Mouse (Mus musculus) fibroblast of lung, adult 2 months (primary cell): Measurements from ENCODE around the gene Fcho1.
A peak's percentile ranks its signal among the peaks of the same experiment; 100 is the strongest.
"Not testable (repeated sequence)": the region's sequence is repeated elsewhere in the genome, so short reads cannot be mapped to it uniquely, and the experiment has no call there.

Experiments used
- DNase-seq: peaks from one replicate; pipeline ENCODE4 v3.0.0-alpha.2; 2011; ENCODE audit warnings: low read depth

Gene Fcho1

GRCm38 (mm10) chr8:71717096-71717495 lies 8.4 kb downstream of the Fcho1 start:
- no peak for DNase-seq

- DNase-seq, result no peak
Measured at GRCm38 (mm10) chr8:71716561-71717053, 8.9 kb downstream of the Fcho1 start.

GRCm38 (mm10) chr8:71715531-71715930 lies 10.0 kb downstream of the Fcho1 start:
- no peak for DNase-seq

- DNase-seq, result no peak
Measured at GRCm38 (mm10) chr8:71711574-71711973, 13.9 kb downstream of the Fcho1 start.

GRCm38 (mm10) chr8:71709800-71710446 lies 15.6 kb downstream of the Fcho1 start:
- DNase-seq, result no peak

GRCm38 (mm10) chr8:71709134-71709799 lies 16.2 kb downstream of the Fcho1 start:
- peak; percentile 33 for DNase-seq

- no peak for DNase-seq
Measured at GRCm38 (mm10) chr8:71707874-71708273, 17.6 kb downstream of the Fcho1 start.

- not testable (repeated sequence) for DNase-seq
Measured at GRCm38 (mm10) chr8:71703400-71703799, 22.1 kb downstream of the Fcho1 start.

GRCm38 (mm10) chr8:71702923-71703322 lies 22.6 kb downstream of the Fcho1 start:
- no peak for DNase-seq

GRCm38 (mm10) chr8:71702087-71702432 lies 23.5 kb downstream of the Fcho1 start:
- no peak for DNase-seq

GRCm38 (mm10) chr8:71701414-71702086 lies 24.0 kb downstream of the Fcho1 start, which contains the start of gene B3gnt3:
TSS of gene B3gnt3 (minus strand) at chr8:71701789.
- DNase-seq, result no peak

- DNase-seq, result no peak
Measured at GRCm38 (mm10) chr8:71700493-71701269, 24.8 kb downstream of the Fcho1 start.

GRCm38 (mm10) chr8:71695456-71695855 lies 30.1 kb downstream of the Fcho1 start:
- not testable (repeated sequence) for DNase-seq

GRCm38 (mm10) chr8:71693166-71694041 lies 32.1 kb downstream of the Fcho1 start:
- DNase-seq, result no peak

GRCm38 (mm10) chr8:71692509-71692908 lies 33.0 kb downstream of the Fcho1 start:
- DNase-seq, result no peak

GRCm38 (mm10) chr8:71689028-71689427 lies 36.5 kb downstream of the Fcho1 start, which contains the start of gene Insl3:
TSS of gene Insl3 (plus strand) at chr8:71689214.
- no peak for DNase-seq

GRCm38 (mm10) chr8:71687616-71688015 lies 37.9 kb downstream of the Fcho1 start:
- no peak for DNase-seq

- no peak for DNase-seq
Measured at GRCm38 (mm10) chr8:71686143-71686734, 39.3 kb downstream of the Fcho1 start.

- no peak for DNase-seq
Measured at GRCm38 (mm10) chr8:71685573-71685972, 39.9 kb downstream of the Fcho1 start.

- no peak for DNase-seq
Measured at GRCm38 (mm10) chr8:71684701-71685100, 40.8 kb downstream of the Fcho1 start.

- no peak for DNase-seq
Measured at GRCm38 (mm10) chr8:71682832-71683231, 42.7 kb downstream of the Fcho1 start.
